Mouse (Mus musculus) lung, postnatal 4 days (tissue): ENCODE measurements around the gene Sgpp1.

ENCODE experiments used
- DNase-seq, 2 experiments: peaks; one replicate each; pipeline ENCODE4 v3.0.0; 2021

The Sgpp1 gene

GRCm38 (mm10) chr12:75683598-75683997 lies 51.9 kb downstream of the Sgpp1 start:
- DNase-seq: no peak

GRCm38 (mm10) chr12:75682842-75683241 lies 52.7 kb downstream of the Sgpp1 start:
- DNase-seq: no peak

GRCm38 (mm10) chr12:75681101-75681500 lies 54.4 kb downstream of the Sgpp1 start:
- DNase-seq: no peak

GRCm38 (mm10) chr12:75678393-75678792 lies 57.1 kb downstream of the Sgpp1 start:
- no peak for DNase-seq

- no peak for DNase-seq
Observed at GRCm38 (mm10) chr12:75672630-75673029, 62.9 kb downstream of the Sgpp1 start.

GRCm38 (mm10) chr12:75671759-75672315 lies 63.7 kb downstream of the Sgpp1 start:
- DNase-seq: no peak

GRCm38 (mm10) chr12:75670611-75671010 lies 64.9 kb downstream of the Sgpp1 start:
- DNase-seq: no peak

- peak; percentile 99 to 100 for DNase-seq
Observed at GRCm38 (mm10) chr12:75669258-75670106, 66.0 kb downstream of the Sgpp1 start, which contains the start of gene Wdr89. Gene Wdr89 (minus strand): TSS chr12:75669537.

GRCm38 (mm10) chr12:75668916-75669257 lies 66.6 kb downstream of the Sgpp1 start:
- DNase-seq: no peak

GRCm38 (mm10) chr12:75668221-75668620 lies 67.3 kb downstream of the Sgpp1 start:
- no peak for DNase-seq

- no peak for DNase-seq
Observed at GRCm38 (mm10) chr12:75666939-75667338, 68.6 kb downstream of the Sgpp1 start.

- DNase-seq: no peak
Observed at GRCm38 (mm10) chr12:75664516-75664810, 71.1 kb downstream of the Sgpp1 start.
